Mouse (Mus musculus): ENCODE data around the gene Ppp1r3c.
"Not testable (repeated sequence)": the region's sequence is repeated elsewhere in the genome, so short reads cannot be mapped to it uniquely, and the experiment has no call there.

- TF ChIP-seq POLR2A (IDR thresholded peaks at IDR 0.05; ENCODE audit: low read depth, low read length); CTCF (IDR thresholded peaks at IDR 0.05; ENCODE audit: extremely low read depth, insufficient read depth, insufficient read length, insufficient replicate concordance): not testable (repeated sequence)
Observed at GRCm38 (mm10) chr19:36730414-36730813, 6.0 kb downstream of the Ppp1r3c start.
